Mouse (Mus musculus) thymus, adult 18-20 months (tissue): Measurements from ENCODE around the gene Mfsd4a.

Experiments
- DNase-seq, 2 experiments: peaks; one replicate each; pipeline ENCODE4 v3.0.0; 2022; ENCODE audit warnings: mixed read lengths in 2 of 2

The Mfsd4a gene

DNA sequence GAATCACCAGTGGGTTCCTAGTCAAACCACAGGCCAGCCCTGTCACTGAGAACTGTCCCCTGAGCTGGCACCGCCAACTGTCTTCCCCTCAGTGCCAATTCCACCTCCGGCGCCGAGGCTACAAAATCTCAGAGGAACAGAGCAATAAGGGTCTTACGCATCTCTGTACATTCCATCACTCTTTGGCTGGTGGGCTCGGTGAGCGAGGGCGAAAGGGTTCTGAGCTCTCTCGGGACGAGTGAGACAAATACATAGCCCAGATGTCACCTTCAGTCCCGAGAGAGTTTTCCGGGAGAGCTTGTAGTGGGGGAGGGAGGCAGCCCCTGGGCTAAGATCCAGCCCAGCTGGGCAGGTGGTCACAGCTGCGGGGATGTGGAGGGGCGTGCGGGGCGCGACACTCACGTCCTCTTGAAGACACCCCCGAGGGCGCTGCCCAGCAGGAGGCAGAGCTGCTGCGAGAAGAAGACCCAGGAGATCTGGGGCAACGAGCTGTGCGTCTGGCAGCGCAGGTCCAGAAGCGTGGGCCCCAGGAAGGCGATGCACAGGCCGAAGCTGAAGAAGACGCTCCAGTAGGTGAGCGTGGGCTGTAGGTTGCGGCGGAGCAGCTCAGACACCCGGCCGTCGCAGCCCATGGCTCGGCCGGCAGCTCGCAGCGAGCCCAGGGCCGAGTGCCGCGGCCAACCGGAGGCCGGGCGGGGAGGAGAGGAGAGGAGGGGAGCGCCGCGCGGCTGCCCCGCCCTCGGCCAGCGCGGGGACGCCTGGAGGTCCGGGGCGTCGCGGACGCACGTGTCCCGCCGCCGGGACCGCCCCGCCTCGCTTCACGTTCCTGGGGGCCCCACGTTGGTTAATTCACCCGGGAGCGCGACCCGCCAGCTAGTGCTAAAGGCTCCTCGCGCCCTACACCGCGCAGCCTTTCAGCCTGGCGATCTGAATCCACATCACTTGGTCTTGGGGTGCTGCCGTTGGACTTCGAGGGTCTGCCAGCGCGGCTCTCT lies at the start of gene Mfsd4a:
Mfsd4a (minus strand) TSS at position 802 of the 995 bp plus-strand sequence.
- peak; percentile 22 to 33 for DNase-seq

DNA sequence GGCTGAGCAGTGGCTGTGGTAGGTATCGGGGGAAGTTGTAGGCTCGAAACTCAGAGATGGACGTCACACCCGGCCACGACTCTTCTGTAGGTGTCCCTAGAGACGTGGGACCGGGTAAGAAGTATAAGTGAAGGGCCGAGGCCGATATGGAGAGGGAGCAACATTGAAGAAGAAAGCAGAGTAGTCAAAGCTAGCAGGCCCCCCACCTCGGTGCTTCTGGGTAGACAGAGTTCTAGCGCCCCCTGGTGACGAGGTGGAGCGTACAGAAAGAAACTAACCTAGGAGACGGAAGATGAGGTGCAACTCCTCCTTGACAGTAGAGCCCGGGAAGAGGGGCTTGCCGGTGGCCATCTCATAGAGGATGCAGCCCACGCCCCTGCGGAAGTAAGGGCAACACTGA lies 48.7 kb upstream of the Mfsd4a start:
- DNase-seq, result peak; percentile 43 to 58

DNA sequence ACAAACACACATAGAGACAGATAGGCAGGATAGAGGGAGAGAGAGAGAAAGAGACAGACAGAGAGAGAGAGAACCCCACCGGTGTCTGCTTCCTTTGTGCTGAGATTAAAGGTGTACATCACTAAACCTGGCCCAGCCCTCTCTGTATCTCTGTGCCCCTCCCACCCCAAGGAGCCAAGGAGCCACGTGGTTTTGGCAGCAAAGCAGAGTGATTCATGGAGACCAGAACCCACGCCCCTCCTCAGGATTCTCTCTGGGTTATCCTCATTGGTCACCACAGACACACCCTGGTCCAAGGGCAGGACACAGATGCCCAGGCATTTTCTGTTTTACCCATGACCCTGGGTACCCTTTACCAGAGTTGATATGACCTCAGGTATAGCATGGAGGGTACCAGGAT lies 45.2 kb upstream of the Mfsd4a start:
- no peak for DNase-seq

DNA sequence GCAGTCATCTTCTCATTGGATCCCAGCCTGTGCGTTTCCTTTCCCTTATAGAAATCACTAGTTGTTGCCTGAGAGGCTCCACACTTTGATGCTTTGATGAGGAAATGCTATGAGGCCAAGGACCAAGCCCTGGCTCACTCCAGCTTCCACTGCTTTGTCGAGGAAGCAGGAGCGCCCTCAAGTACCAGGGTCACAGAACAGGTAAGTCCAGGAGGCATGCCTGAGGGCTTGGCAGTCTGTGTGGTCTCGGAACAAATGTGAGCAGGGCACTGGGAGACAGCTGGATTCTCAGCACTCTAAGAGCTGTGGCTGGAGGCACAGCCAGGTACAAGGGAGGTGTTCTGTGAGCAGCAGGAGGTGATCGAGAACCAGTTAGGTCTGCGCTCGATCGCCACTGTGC lies 44.6 kb upstream of the Mfsd4a start:
- DNase-seq, result no peak

DNA sequence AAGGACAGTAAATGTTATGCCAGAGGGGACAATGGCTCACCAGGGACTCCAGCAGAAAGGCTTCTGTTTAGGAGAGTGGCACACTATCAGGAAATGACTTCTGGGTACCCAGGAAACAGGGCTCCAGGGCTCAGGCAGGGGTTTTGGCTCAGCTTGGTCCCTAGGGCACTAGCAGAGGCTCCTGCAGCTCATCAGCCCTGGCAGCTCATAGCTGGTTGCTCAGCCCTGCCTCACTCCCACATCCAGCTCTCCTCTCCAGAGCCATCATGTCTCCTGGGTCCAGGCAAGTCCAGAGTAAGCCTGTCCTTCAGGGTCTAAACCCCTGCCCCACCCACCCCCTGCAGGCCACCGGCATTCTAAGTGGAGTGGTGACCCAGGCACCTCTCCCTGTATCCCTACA lies 43.5 kb upstream of the Mfsd4a start:
- DNase-seq, result no peak

DNA sequence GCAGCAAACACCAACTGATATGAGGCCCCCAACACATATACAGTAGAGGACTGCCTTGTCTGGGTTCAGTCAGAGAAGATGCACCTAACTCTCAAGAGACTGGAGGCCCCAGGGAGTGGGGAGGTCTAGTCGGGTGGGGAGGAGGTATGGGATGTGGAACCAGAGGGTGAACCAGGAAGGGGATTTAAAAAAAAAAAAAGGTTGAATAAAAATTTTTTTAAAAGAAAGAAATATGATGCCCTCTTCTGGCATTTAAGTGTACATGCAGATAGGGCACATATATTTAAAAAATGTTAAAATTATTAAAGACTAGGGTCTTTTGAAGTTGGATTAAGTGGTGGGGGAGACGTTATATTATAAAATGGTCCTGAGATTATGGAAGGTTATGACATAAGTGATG lies 41.5 kb upstream of the Mfsd4a start:
- no peak for DNase-seq

DNA sequence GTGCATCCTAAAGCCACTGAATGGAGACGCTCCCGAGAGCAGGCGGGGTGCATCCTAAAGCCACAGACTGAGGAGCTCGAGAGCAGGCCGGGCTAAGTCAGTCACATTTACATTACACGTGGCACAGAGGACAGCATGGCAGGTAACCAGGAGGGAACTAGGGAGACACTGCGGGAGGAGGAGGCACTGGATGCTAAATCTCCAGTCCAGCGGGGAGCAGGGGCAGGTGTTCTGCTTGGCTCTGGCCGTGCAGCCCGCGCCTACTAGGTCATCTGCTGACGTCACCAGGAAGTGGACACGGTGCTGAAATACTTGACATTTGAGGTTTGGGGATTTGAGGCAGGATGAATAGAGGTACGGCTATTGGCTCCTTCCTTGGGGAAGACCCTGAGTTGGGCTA lies 36.5 kb upstream of the Mfsd4a start:
- DNase-seq, result no peak

DNA sequence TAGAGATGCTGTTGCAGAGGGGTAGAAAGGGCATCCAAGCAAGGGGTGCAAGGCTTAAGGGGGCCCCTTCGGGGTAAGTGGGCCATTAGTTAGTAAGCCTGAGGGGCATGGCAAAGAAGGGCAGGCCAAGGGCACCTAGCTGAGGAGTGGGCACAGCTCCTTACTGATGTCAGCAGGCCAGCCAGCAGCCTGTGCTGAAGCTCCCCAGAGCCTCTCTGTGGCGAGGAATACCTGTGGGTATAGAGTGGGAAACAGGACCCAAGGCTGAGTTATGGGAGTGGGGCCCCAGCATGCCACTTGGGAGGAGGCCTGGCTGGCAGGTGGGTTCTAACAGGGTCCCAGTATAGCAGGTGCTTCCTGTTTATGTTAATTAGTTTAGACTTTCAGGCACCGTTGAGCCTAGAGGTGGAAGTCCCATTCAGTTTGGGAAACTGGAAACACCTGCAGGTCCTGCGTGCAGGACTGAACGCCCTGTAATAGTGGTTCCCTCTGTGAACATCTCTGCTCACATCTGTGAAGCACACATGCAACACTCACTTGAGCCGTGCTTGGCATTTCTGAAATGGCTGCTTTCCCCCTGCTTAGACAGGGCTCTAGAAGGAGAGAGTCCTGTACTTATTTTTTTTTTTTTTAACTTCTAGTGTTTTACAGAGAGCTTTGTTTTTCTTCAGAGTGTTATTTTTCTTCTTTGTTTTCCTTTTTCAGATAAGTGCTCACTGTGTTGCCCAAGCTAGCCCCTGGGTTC lies 34.3 kb upstream of the Mfsd4a start:
- peak; percentile 53 to 73 for DNase-seq

DNA sequence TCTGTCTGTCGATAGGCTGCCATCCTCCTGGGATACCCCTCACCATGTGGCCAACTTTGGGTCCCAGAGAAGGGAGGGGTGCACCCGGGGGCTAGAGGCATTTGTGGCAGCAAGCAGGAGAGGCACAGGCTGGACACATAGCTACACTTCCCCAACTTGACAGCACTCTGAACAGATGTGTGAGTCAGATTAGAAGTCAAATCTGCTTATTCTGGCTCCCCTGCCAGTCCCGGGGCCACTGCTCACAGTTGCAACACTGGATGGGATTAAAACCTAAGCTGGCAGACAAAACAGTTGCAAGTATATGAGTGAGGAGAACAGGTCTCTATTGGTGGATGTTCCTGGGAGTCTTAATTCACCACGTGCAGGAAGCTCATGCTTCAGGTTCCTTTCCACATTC lies 31.9 kb upstream of the Mfsd4a start:
- DNase-seq, result no peak

DNA sequence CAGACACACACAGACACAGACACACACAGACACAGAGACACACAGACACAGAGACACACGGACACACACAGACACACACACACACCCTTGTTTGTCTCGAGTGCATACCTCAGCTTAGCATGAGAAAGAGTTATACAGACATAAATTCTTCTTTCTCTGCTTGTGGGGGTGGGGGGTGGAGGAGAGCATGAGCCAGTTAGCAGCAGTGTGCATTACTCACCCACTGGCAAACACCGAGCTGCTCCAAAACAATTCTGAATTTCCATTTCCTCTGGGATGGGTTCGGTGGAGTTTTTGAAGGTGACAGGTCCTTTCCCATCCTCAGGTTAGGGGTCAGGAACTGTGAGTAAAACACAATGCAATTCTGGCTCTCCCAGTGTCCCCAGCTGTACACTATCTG lies 31.2 kb upstream of the Mfsd4a start:
- no peak for DNase-seq

DNA sequence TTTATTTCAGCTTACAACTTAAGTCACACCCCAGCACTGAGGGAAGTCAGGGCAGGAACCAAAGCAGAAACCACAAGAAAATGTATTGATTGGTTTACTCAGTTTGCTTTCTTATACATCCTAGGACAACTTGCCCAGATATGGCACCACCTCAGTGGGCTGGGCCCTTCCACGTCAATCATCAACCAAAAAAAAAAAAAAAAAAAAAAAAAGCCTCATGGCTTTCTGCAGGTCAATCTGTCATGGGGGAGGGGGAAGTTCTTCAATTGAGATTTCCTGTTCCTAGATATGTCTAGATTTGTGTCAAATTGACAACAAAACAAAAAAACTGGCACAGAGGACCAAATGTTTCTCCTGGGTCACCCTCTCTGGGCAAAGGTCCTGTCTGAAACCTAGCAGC lies 30.2 kb upstream of the Mfsd4a start:
- DNase-seq, result no peak

DNA sequence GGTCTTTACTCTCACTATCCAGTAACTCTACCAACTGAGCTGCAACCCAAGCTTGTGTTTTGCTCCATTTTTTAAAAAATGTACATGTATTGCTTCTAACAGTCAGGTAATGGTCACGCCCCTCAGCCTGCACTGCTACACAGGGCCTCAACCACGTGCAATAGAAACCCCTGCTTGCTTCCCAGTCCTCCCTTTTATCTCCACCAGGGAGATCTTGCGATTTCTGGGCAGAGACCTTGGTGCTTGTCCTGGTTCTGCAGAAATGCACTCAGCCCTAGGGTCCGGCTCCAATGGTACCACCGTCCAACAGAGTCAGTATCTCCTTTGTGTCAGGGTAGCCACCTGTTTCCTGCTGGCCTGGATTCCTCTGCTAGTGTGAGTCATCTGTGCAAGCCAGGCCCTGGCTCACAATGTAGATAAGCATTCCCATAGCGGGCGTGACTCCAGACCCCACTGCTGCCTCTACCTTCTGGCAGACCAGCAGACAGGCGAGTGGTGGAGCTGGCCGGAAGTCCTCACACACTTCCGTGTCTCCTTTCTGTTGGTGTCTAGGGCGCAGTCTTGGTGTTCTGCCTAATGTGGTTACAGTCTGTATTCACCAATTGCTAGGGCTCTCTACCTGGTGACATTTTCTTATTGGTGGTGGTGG lies 27.6 kb upstream of the Mfsd4a start:
- peak in 1 of 2 experiments; percentile 42 for DNase-seq

DNA sequence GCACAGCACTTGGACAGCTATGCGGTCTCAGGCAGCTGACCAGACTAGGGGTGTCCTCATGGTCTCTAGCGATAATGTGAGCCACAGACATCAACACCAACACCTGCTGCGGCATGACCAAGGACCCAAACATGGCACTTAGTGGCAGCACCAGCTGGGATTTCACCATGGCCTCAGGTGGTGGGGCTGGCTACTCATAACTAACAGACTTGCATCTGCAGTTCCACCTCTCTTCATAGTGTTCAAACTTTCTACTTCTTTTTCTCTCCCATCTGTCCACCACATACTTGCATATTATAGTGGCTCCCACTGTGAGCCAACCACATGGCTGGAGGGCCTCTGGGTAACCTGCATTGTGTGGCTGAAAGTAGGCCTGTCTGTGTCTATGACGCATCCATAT lies 25.4 kb upstream of the Mfsd4a start:
- no peak for DNase-seq

DNA sequence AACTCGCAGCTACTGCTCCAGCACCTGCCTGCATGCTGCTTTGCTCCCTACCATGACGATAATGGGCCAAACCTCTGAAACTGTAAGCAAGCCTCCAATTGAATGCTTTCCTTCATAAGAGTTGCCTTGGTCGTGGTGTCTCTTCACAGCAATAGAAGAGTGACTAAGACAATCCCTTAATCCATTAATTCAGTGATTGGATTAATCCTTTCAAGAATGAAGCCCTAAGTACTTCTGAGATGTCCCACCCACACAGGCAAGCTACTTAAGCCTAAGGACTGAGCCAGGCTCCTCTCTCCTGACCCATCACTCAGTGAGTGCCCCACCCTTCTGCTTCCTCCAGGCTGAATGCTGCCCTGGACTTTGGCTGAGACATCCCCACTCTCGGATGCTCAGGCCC lies 22.4 kb upstream of the Mfsd4a start:
- no peak for DNase-seq

DNA sequence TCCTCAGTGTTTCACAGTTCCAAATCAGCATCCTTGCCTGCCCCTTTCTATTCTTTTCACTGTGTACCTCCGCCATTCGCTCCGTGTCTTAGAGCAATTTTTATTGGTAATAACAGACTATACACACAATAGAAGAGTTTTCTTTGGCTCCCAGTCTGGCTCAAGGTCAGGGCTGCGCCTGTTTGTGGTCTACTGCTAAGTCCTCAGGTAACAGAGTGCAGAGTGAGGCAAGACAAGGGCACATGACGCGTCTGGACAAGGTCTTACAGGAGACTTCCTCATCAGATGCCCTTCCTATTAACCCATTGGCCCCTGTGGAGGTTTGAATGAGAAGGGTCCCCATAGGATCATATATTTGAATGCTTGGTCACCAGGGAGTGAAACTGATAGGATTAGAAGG lies 21.9 kb upstream of the Mfsd4a start:
- no peak for DNase-seq

DNA sequence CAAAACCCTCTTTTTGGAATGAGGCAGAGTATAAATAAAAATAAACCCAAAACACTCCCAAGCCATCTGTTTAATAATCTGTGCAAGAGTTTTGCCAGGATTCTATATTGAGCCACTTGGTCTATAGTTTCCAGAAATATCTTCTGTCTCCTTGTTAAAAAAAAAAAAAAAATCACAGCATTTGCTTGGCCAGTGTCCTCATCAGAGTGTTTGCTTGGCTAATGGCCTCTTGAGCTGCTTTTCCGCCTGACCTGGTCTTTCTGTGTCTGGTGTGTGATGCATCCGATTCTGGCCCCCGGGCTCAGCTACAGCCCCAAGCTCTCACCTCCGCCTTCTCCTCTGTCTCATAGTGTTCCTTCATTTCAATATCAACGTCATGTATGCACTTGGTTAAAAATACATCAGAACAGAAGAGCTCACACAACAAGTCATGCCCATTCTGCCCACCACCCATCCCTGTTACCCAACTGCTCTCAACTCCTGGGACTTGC lies 20.4 kb upstream of the Mfsd4a start:
- no peak for DNase-seq

DNA sequence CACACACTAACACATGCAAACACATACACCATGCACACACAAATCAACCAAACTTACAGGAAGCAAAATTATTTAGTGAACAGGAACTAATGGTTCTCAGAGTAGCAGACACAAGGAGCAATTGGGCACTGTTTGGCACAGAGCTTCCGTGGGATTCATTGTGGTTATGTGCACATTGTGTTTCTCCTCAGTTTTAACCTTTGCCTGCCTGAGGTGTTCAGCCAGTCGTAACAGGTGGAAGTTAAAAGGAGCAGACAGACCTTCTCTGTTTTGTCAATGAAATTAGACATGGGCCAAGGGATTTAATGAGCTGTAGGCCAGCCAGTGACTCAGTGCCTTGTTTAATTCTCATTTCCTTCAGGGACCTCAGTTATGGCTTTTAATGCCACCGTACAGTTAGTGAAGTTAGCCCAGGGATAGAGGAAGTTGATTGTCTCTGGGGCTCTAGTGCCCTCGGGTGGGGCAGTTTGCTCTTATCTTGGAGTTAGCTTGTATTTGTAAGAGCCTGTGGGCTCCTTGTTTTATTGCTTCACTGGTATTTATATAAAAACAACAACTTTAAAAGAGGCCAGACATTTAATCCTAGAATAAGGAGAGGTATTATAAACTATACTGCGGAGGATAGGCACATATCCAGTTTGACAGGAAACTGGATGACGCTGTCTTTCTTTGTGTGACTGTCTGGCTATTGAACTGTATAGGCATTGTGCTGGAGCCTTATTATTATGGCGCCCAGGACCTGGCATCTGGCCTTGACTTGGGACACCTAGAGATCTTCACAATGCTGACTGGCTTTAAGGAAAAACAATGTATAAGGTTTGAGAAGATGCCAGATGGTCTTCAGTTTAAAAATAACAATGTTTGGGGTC lies 17.6 kb upstream of the Mfsd4a start:
- no peak for DNase-seq

DNA sequence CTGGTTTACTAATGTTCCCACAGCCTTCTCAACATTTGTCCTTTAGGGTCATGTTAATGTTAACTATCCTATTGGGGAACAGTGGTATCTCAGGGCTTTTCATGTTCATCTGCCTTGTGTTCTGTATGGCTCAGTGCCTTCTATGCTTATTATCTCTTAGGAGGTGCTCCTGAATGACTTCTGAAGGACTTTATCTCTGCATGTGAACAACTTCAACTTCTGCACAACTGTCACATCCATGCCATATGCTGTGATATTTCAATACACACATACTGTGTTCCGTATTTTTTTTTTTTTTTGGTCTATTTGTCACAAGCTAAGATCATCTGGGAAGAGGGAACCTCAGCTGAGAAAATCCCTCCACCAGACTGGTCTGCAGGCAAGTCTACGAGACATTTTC lies 10.6 kb upstream of the Mfsd4a start:
- no peak for DNase-seq

DNA sequence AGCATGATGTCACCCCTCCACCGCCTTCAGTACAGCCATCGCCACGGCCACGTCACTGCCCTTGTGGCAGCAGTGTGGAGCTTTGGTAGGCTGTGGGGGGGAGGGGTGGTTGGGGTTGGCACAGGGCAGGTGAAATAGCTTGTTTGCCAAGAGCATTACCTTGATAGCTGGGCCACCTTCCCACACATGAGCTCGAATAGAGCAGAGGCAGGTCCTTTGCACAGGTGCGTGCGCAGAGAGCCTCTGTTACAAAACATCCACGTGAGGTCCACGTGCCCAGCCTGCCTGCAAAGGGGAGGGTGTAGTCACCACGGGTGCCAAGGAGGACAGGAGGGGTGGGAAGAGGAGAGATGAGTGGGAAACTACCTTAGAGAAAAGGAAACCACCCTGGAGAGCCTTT lies 7.7 kb upstream of the Mfsd4a start:
- DNase-seq, result no peak

DNA sequence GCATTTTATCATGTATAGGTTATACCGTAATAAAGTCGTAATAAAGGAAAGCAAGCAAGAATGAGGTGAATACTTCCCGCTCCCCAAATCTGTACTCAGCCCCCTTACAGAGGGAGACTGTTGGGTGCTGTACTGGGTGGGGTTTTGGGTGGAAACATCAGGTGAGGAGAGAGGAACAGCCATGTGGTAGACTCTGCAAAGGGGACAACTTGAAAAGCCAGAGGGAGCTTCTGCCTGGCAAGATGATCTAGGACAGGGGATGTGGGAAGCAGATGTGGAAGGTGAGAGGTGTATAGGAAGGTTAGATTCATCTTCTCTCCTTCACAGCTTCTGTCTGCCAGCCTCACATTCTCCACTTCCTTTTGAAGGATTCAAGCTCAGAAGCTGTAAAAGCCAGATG lies 2.8 kb upstream of the Mfsd4a start:
- DNase-seq, result no peak

DNA sequence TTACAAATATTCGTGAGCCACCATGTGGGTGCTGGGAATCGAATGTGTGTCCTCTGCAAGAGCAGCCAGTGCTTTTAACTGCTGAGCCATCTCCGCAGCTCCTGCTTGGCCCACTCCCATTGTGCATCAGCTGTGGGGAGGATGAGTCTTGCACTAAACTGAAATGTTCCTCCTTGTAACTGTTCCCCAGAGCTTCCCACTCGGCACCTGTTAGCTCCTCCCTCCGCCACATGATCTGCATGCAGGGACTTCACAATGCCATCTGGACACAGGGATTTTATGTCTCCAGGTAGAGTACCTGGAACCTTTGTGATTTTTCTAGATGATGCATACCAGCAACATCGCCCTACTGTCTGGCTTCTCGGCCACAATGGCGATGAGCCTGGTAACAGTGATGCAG lies 1.6 kb upstream of the Mfsd4a start:
- no peak for DNase-seq

DNA sequence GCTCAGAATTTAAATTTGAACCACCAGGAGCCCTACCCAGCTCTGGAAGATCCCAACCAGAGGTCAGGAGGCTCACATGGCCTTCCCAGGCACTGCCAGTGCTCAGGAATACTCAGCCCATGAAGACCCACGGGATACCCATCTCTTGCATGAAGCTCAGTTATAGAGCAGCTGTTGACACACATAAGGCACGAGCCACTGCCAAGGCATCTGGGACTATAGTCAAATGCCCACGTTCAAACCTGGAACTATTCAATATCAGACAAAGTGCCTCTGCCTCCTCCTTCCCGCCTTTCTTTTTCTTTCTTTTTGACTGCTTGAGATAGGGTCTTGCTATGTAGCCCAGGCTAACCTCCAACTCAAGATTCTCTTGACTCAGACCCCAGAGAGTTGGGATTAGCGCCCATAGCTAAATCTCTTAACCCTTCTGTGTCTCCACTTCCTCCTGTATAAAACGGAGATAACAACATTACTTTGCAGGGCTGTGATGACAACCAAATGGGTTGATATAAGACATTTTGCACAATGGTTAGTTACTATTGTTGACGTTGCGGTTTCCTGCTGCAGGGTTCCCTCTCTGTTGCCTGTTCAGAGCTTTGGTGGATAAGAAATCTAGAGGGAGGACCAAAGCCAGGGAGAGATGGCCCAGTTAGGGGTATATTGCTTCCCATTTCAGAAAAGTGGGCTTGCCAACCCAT lies 2.2 kb downstream of the Mfsd4a start:
- no peak for DNase-seq
